Mouse (Mus musculus): Measurements from ENCODE around the gene Tldc2. TPM values are rescaled to one million over a fixed set of nuclear protein-coding genes. Genes with fewer than 3 reads are reported as not detected.

Tldc2 gene
- total RNA-seq, 2 experiments from 2014 or later: not detected

- no peak for DNase-seq (ENCODE audit: low spot score in 2 of 2)
Observed at GRCm38 (mm10) chr2:157145173-157145572, 58.3 kb downstream of the Tldc2 start.

Other genes with a start within 250 kb of the Tldc2 start
- gene Tgif2, start 247.0 kb upstream of the Tldc2 start, total RNA-seq (2021): 1 to 10 TPM; 2.7 to 3.0 TPM
- 1 to 10 TPM; 3.4 to 3.5 TPM for gene 4930518I15Rik, start 229.1 kb upstream of the Tldc2 start, total RNA-seq (2021)
- 100 to 1,000 TPM; 108 to 114 TPM for gene Rab5if, start 223.9 kb upstream of the Tldc2 start, total RNA-seq (2021)
- gene Sla2, start 199.9 kb upstream of the Tldc2 start, total RNA-seq (2021): under 1 TPM; 0.19 to 0.30 TPM
- 100 to 1,000 TPM; 457 to 474 TPM for gene Ndrg3, start 95.0 kb upstream of the Tldc2 start, total RNA-seq (2021)
- 1 to 10 TPM; 4.0 to 5.4 TPM for gene Dsn1, start 79.9 kb upstream of the Tldc2 start, total RNA-seq (2021)
- 10 to 100 TPM; 63.0 to 66.5 TPM for gene Soga1, start 7.8 kb upstream of the Tldc2 start, total RNA-seq (2021)
- gene Samhd1, start 48.2 kb downstream of the Tldc2 start, total RNA-seq (2021): 10 to 100 TPM; 14.3 to 14.5 TPM
- 1 to 10 TPM; 1.7 to 1.9 TPM for gene Rbl1, start 117.5 kb downstream of the Tldc2 start, total RNA-seq (2021)
- 100 to 1,000 TPM; 132 to 133 TPM for gene Rpn2, start 192.0 kb downstream of the Tldc2 start, total RNA-seq (2021)
- 1 to 10 TPM in 1 of 2 experiments, under 1 TPM in 1; 0.46 to 1.3 TPM for gene Mroh8, start 192.5 kb downstream of the Tldc2 start, total RNA-seq (2021)